Mouse (Mus musculus): ENCODE data around the gene Olfr382.
"Not testable (repeated sequence)": the region's sequence is repeated elsewhere in the genome, so short reads cannot be mapped to it uniquely, and the experiment has no call there.

The Olfr382 gene

DNA sequence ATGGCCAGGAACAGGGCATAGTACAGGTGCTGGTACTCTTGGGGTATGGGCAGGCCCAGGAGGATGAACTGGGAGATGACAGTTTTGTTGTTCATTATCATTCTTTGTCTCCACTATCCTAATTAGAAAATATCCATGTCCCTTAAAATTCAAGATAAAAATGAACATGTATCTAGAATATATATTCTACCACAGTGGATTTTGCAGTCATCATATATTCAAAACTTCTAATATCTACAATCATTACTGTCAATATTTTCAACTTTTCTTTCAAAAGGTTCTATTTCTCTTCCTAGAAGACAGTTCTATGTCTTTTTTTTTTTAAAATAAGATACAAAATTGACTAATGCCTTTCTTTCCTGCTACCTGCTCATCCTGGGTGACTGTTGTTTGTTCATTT is at the start of gene Olfr382:
Gene Olfr382, minus strand, starts transcription at position 101 of the 400 bp plus-strand sequence.
- DNase-seq (ENCODE audit: low spot score) = no peak

DNA sequence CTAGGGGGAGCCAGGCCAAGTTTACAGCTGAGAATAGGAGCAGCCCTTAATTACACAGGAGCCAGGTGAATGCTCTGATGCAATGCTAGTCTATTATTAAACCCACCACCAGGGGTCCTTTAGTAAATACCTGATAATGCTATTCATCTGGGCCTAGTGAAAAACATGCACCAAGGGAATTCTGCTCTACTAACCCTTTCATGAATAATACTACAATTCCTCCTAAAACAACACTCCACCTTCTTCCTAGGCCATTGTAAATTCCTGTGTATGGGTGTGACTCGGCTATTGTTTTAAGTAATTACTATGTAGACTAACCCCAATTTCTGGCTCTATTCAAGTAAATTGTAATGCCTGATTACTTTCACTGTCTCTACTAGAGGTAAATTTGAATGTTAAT is 12.0 kb upstream of the Olfr382 start:
- DNase-seq (ENCODE audit: low spot score) = not testable (repeated sequence)

DNA sequence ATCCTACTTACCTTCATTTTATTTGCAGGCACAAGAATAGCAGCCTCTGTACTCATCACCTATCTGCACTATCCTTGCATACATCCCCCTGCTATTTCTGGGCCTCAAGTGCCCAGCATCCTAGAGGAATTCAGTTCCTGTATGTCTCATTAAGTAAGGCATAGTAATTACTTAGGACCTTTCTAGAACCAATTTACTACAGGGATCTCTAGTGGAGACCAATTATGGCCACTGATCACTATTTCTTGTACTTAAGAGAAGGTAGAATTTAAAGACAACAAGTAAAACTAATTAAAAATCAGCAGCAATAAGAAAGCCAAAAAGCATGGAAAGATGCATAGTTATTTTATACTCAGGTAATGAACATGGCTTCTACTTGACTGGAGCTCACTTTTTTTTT is 25.5 kb downstream of the Olfr382 start, which contains the start of gene Olfr381:
Gene Olfr381, minus strand, starts transcription at position 101 of the 400 bp plus-strand sequence.
- no peak for DNase-seq (ENCODE audit: low spot score)

Data from testis, postnatal 10 days (tissue).